Mouse (Mus musculus): Measurements from ENCODE around the gene Pnpla2.
"Not testable (repeated sequence)": the region's sequence is repeated elsewhere in the genome, so short reads cannot be mapped to it uniquely, and the experiment has no call there.

Gene Pnpla2

DNA sequence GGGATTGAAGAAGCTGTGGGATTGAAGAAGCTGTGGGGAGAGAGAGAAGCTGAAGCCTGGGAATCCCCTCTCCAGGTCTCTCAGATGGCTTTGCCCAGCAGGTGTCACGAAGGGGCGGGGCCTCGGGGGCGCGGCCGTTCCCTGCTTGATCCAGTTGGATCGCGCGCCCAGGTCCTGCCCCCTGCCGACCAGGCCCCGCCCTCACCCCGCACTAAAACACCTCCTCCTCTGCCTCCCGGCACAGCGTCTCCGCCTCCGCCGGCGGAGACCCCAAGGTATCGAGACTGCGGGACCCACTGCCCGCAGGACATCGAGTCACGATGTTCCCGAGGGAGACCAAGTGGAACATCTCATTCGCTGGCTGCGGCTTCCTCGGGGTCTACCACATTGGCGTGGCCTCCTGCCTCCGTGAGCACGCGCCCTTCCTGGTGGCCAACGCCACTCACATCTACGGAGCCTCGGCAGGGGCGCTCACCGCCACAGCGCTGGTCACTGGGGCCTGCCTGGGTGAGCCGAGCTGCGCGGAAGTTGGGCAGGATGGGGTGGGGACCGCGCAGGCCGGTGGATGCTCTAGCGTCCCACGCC is at the start of gene Pnpla2:
Gene Pnpla2 (plus strand): TSS at position 232 of the 585 bp plus-strand sequence.
- DNase-seq (ENCODE audit: low spot score), result no peak

DNA sequence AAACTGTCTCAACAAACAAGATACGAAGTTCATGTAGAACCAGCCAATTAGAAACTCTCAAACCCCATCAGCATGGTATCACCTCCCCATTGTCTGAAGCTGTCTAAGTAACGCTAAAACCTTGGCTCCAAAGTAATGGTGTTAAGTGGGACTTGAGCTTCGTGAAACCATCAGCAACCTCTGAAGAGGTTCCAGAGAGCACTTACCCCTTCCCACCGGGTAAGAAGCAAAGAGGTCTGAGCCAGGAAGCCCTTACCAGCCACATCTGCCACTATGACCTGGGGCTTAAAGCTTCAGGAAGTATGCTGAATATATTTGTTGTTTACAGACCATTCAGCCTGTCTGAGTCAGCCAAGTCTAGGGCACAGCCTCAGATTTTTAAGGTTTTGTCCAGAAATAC is 49.5 kb upstream of the Pnpla2 start:
- DNase-seq (ENCODE audit: low spot score), result no peak

DNA sequence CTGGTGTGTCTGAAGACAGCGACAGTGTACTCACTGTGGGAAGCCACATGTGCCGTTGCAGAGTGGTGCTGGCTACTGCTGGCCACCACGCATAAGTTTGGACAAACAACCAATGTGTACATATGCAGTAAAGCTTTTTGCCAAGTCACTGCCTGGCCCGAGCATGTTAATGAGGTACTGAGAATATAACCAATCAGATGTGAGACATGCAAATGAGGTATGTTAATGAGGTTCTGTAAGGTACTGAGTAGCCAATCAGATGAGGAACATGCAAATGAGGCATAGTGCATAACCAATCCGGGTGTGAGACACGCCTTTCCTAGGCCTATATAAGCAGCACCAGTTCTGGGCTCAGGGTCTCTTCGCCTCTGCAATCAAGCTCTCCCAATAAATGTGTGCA is 47.3 kb upstream of the Pnpla2 start:
- not testable (repeated sequence) for DNase-seq (ENCODE audit: low spot score)

- peak; percentile 78 for DNase-seq (ENCODE audit: low spot score)
Measured at GRCm38 (mm10) chr7:141408833-141409232, 46.2 kb upstream of the Pnpla2 start.

DNA sequence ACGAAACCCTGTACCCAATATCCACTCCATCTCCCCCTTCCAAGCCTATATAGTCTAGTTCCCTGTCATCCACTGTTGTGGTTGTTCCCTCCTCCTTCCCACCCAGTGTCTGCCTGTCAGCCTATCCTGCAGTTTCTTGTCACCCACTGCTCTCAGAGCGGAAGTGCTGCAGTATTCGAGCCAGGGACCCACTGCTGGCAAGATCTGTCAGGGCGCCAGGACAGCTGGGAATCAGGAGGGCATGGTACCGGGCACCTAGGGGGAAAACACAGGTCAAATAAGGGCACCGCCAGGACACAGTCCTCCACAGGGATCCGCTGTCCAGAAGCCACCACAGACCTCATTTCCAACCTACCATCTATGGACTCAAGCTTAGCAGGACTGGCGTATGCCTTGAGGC is 44.4 kb upstream of the Pnpla2 start:
- DNase-seq (ENCODE audit: low spot score), result no peak

- no peak for DNase-seq (ENCODE audit: low spot score)
Measured at GRCm38 (mm10) chr7:141411667-141412066, 43.3 kb upstream of the Pnpla2 start.

- DNase-seq (ENCODE audit: low spot score), result no peak
Measured at GRCm38 (mm10) chr7:141413331-141413730, 41.7 kb upstream of the Pnpla2 start.

GRCm38 (mm10) chr7:141413809-141414584 is 41.0 kb upstream of the Pnpla2 start, which contains the start of gene Gatd1:
TSS of gene Gatd1 (minus strand) at chr7:141414136.
- DNase-seq (ENCODE audit: low spot score), result peak; percentile 94

- no peak for DNase-seq (ENCODE audit: low spot score)
Measured at GRCm38 (mm10) chr7:141416144-141416841, 38.7 kb upstream of the Pnpla2 start.

DNA sequence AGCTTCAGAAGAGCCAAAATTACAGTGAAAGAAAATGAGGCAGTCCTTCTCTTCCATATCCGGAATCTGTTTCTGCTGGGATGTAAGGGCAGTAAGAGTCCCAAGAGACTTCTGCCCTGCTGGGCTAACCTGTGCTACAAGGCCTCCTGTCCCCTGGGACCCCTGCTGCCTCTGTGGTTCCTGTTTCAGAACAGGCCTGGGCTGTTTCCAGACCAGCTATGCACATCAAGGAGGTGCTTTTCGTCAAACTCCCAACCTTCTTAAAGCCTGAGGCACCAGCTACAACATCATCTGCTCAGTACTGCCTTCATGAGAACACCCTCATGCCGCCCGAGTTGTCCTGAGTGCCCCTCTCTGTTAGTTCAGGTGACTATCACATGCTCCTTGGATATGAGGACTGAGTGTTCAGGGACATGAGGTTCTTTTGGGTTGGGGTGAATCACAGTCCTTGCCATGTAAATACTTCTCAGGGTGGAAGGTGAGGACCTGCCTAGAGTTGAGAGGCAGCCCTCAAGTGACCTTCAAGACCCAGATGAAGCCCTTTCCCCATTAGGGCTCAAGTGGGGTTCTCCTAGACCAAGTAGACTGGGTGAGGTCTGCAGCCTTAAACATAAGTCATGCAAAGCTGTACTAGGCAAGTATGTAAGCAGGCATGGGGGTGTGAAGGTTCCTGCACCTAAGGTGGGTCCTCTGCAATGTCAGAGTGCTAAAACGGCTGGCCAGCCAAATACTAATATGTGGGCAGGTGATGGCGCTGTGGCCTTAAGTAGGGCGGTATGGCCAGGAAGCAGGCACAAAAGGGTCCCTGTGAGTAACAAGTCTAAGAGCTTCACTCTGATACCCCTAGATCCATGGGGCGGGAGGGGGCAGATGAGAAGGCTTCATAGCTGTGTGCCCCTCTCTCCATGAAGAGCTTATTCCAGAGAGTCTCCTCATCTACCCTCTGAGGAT is 37.0 kb upstream of the Pnpla2 start:
- no peak for DNase-seq (ENCODE audit: low spot score)

GRCm38 (mm10) chr7:141418970-141419369 is 36.0 kb upstream of the Pnpla2 start:
- DNase-seq (ENCODE audit: low spot score), result no peak

- DNase-seq (ENCODE audit: low spot score), result no peak
Measured at GRCm38 (mm10) chr7:141420030-141420702, 34.8 kb upstream of the Pnpla2 start.

DNA sequence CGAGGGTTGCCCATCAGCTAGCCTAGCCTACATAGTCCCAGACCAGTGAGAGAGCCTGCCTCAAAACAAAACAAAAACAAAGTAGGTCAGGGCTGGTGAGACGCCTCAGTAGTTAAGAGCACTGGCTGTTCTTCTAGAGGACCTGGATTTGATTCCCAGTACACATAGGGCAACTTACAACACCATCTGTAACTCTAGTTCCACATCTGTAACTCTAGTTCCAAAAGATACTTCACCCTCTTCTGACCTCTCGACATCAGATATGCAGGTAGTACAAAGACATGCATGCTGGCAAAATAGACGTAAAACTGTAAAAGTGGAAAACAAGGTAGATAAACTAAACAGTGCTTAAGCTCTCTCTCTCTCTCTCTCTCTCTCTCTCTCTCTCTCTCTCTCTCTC is 31.2 kb upstream of the Pnpla2 start:
- no peak for DNase-seq (ENCODE audit: low spot score)

DNA sequence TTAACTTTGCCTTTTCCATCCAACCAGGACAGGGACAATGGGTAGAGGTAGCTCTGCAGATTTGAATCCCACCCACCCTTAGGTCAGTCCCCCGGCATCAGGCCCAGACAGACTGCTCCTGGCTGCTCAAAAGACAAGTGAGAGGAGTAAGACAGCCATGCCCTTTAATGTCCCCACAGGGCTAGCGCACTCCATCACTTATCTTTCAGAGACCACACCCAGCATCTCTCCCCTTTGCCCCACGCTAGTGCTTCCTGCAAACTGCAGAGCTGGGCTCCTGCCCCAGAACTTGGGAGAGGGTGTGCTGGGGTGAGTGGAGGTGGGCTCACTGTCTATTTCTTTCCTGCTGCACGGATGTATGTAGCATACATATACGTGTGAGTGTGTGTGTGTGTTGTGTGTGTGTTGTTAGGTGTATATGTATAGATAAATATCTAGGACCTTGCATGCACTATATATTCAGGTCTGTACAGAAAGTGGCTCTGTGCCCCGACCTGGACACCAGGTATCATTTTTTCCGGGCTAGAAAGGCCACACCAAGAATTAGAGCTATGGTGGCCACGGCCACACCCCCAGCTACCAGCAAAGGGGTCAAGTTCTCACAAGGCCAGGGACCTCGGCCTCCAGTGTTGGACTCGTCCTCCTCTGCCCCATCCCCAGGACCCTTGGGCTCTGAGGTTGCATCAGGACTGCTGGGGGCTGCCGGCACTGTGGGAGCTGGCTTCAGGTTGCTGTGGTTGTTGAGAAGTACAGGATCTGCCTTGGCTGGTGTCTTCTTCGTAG is 27.9 kb upstream of the Pnpla2 start:
- no peak for DNase-seq (ENCODE audit: low spot score)

GRCm38 (mm10) chr7:141428701-141429100 is 26.3 kb upstream of the Pnpla2 start:
- DNase-seq (ENCODE audit: low spot score), result no peak

- no peak for DNase-seq (ENCODE audit: low spot score)
Measured at GRCm38 (mm10) chr7:141429310-141429709, 25.7 kb upstream of the Pnpla2 start, which contains the start of gene Cend1. TSS of gene Cend1 (minus strand) at chr7:141429491.

DNA sequence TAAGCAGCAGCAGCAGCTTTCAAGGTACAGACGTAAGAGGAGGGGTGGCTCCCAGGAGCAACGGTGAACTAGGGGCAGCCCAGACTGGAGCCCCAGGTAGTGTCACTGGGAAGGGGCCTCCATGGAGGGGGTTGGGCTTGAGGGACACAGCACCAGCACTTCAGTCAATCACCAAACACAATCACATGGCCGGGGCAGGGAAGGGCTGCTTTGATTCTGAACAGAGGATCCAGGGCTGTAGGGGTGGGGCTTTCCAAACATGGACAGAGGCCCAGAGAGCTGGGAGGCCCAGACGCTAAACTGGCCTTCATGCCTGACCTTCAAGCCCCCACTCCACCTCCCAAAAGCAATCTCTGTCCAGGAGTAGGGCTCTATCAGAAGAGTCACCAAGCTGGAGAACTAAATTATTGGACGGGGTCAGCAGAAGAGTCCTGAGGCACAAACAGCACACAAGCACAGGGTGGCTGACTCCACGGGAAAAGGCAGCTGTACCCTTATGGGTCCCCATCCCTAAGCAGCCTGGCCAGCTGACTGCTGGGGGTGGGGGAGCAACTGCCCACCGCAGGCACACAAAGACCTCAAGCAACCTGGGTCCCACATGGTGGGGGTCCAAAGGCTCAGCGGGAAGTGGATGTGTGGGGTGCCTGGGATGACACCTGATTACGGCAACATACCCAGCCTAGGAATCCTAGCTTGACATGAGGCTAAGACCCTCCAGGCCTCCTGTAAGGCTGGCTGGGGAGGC is 25.0 kb upstream of the Pnpla2 start:
- no peak for DNase-seq (ENCODE audit: low spot score)

- DNase-seq (ENCODE audit: low spot score), result no peak
Measured at GRCm38 (mm10) chr7:141430585-141431240, 24.3 kb upstream of the Pnpla2 start.

Data from layer of hippocampus, adult 9-10 months (tissue).